Mouse (Mus musculus) urinary bladder, postnatal 36 days (tissue): Measurements from ENCODE around the gene Mecp2.
"Not testable (repeated sequence)": the region's sequence is repeated elsewhere in the genome, so short reads cannot be mapped to it uniquely, and the experiment has no call there.

Experiments
- DNase-seq, 2 experiments: peaks; one replicate each; pipeline ENCODE4 v3.0.0; 2022; ENCODE audit warnings: low spot score in 2 of 2, mixed read lengths in 1 of 2

Gene Mecp2

GRCm38 (mm10) chrX:74135263-74135662, at the start of gene Mecp2:
Gene Mecp2, minus strand, starts transcription at chrX:74135363.
- not testable (repeated sequence) for DNase-seq

- no peak for DNase-seq
Observed at GRCm38 (mm10) chrX:74176959-74177358, 41.8 kb upstream of the Mecp2 start, which contains the start of gene Tktl1. Gene Tktl1, plus strand, starts transcription at chrX:74177259.

GRCm38 (mm10) chrX:74167738-74168137, 32.6 kb upstream of the Mecp2 start, which contains the start of gene Tex28:
Gene Tex28, minus strand, starts transcription at chrX:74167838.
- no peak for DNase-seq

- no peak for DNase-seq
Observed at GRCm38 (mm10) chrX:74127164-74127563, 8.0 kb downstream of the Mecp2 start, which contains the start of gene Opn1mw. Gene Opn1mw, plus strand, starts transcription at chrX:74127464.

- no peak for DNase-seq
Observed at GRCm38 (mm10) chrX:74124975-74125374, 10.2 kb downstream of the Mecp2 start.

GRCm38 (mm10) chrX:74115511-74115910, 19.7 kb downstream of the Mecp2 start:
- DNase-seq, result peak; percentile 38 to 64

GRCm38 (mm10) chrX:74114036-74114435, 21.1 kb downstream of the Mecp2 start:
- no peak for DNase-seq

GRCm38 (mm10) chrX:74108747-74109146, 26.4 kb downstream of the Mecp2 start:
- DNase-seq, result no peak

- DNase-seq, result no peak
Observed at GRCm38 (mm10) chrX:74105916-74106315, 29.2 kb downstream of the Mecp2 start.

- no peak for DNase-seq
Observed at GRCm38 (mm10) chrX:74103457-74104188, 31.5 kb downstream of the Mecp2 start.

GRCm38 (mm10) chrX:74095130-74095529, 40.0 kb downstream of the Mecp2 start:
- DNase-seq, result no peak

GRCm38 (mm10) chrX:74085601-74086038, 49.5 kb downstream of the Mecp2 start:
- DNase-seq, result peak; percentile 91 to 97

- DNase-seq, result peak; percentile 42 to 53
Observed at GRCm38 (mm10) chrX:74084946-74085498, 50.1 kb downstream of the Mecp2 start.

- DNase-seq, result no peak
Observed at GRCm38 (mm10) chrX:74084276-74084837, 50.8 kb downstream of the Mecp2 start.

GRCm38 (mm10) chrX:74070794-74071193, 64.4 kb downstream of the Mecp2 start:
- DNase-seq, result no peak

- peak in 1 of 2 experiments; percentile 4 for DNase-seq
Observed at GRCm38 (mm10) chrX:74067891-74068290, 67.3 kb downstream of the Mecp2 start.

GRCm38 (mm10) chrX:74045107-74045506, 90.1 kb downstream of the Mecp2 start:
- no peak for DNase-seq

GRCm38 (mm10) chrX:74037702-74038375, 97.3 kb downstream of the Mecp2 start:
- DNase-seq, result no peak

GRCm38 (mm10) chrX:74030000-74030399, 105.2 kb downstream of the Mecp2 start:
- DNase-seq, result no peak

- peak; percentile 56 to 74 for DNase-seq
Observed at GRCm38 (mm10) chrX:74023188-74024049, 111.7 kb downstream of the Mecp2 start, which contains the start of gene Irak1. Gene Irak1, minus strand, starts transcription at chrX:74023918.

GRCm38 (mm10) chrX:74022795-74023187, 112.4 kb downstream of the Mecp2 start:
- no peak for DNase-seq
